Mouse (Mus musculus) liver, adult 2 months (tissue): Measurements from ENCODE around the gene Col6a2.

Experiments used
- CTCF ChIP-seq: fragments of 200-500 bp; IDR thresholded peaks from 2 replicates; pipeline ENCODE4 v1.5.1; 2011; ENCODE audit warnings: low read depth, low read length, control low read depth
- POLR2A ChIP-seq: fragments of 200-500 bp; IDR thresholded peaks from 2 replicates; pipeline ENCODE4 v1.6.1; 2011; ENCODE audit warnings: low read length, control low read depth; ENCODE audit not compliant: insufficient read depth; ENCODE audit errors: extremely low read depth

GRCm38 (mm10) chr10:76630657-76631056 lies 7.2 kb upstream of the Col6a2 start:
- TF ChIP-seq CTCF (no peak), POLR2A (no peak)
